8 mouse cellular contexts compared by ENCODE assay signal in the genomic region with DNA sequence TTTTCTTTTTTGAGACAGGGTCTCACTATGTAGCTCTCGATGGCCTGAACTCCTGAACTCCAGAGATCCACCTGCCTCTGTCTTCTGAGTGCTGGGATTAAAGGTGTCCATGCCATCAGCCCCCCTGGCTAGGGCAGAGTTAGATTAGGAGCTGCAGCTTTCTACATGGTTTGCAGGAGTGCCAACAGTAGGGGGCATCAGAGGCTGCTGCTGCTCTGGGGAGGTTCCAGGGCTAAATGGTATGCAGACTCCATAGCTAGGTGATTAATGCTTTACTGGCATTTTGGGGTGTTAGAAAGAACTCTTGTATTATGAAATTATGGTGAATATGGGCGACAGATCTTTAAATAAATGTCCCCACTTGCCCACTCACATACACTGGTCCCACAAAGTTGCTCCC. TPM values are rescaled to one million over a fixed set of nuclear protein-coding genes. Genes with fewer than 3 reads are reported as not detected.
DNase-seq lines count a peak whose midpoint lies in the region; ATAC-seq lines count a peak whose summit lies in the region.

No protein-coding gene starts in this region.

- intact Hi-C loops in left cerebral cortex, postnatal 14 days (cut with DNase I) = loop anchor here (5.0 kb wide), 1 partner anchor 310 kb away; a partner anchor contains a TSS

- ATAC-seq in liver, embryonic 12.5 days = no peak

- no peak overlapping the region for H3K27ac ChIP-seq in liver, embryonic 12.5 days

- no peak overlapping the region for H3K4me2 ChIP-seq in liver, embryonic 12.5 days

- WGBS in liver, embryonic 12.5 days (ENCODE audit: insufficient replicate concordance) = 14% methylated on average over 2 of the region's 2 CpGs

- H3K9me3 ChIP-seq in liver, embryonic 12.5 days (replicated peaks) = no peaks in the 10 kb centered on the region

- no peak overlapping the region for H3K9ac ChIP-seq in liver, embryonic 12.5 days

- H3K4me3 ChIP-seq in liver, embryonic 12.5 days = no peak overlapping the region

- 0 out of 2 replicates have a peak, but pooled peaks cover 4% of the 10 kb centered on the region for H3K36me3 ChIP-seq in liver, embryonic 12.5 days

- H3K27me3 ChIP-seq in liver, embryonic 12.5 days (replicated peaks) = peaks cover 13% of the 10 kb centered on the region; the same call in 1 of the 2 replicates

- peak; percentile 45 to 67 for DNase-seq in cerebellum, postnatal 25 days
- no peak for DNase-seq in cerebellum, adult 9-10 months
- peak; percentile 30 for DNase-seq in liver
- DNase-seq in cerebellum, postnatal 4 days (ENCODE audit: low spot score in 2 of 2) = peak; percentile 41 to 43
- DNase-seq in left cerebral cortex, postnatal 14 days (ENCODE audit: low spot score in 2 of 2) = peak; percentile 64 to 71
- DNase-seq in right cerebral cortex, postnatal 25 days = peak; percentile 59
- DNase-seq in urinary bladder, postnatal 25 days (ENCODE audit: low spot score) = no peak

- peaks cover 13% of the 10 kb centered on the region for H3K4me1 ChIP-seq in liver, embryonic 12.5 days

RNA-seq across cellular contexts. Expression of a gene that starts 5.0 kb away (rescaled TPM):
- 7.7 and 8.0 TPM in 2 replicates for polyA plus RNA-seq in liver, embryonic 12.5 days (2016; fragmentation: Nextera tagmentation; extraction: Ambion mirVana)
- 1 to 10 TPM; 2.0 to 2.3 TPM for total RNA-seq in left cerebral cortex, postnatal 14 days (2021)

RNA-seq across cellular contexts. Expression of a gene that starts 33.8 kb away (rescaled TPM):
- 29.1 and 29.9 TPM in 2 replicates for polyA plus RNA-seq in liver, embryonic 12.5 days (2016; fragmentation: Nextera tagmentation; extraction: Ambion mirVana)
- total RNA-seq in left cerebral cortex, postnatal 14 days (2021) = 10 to 100 TPM; 33.0 to 34.6 TPM

Comparison
In these comparisons a context has a peak if more than half of its experiments do, and no peak if none do; other contexts are left out.
1. DNase-seq: peak in cerebellum, postnatal 25 days (2 of 2), liver (single experiment), cerebellum, postnatal 4 days (2 of 2), left cerebral cortex, postnatal 14 days (2 of 2) and right cerebral cortex, postnatal 25 days (single experiment); none in cerebellum, adult 9-10 months (single experiment) and urinary bladder, postnatal 25 days (single experiment).